Mouse (Mus musculus): ENCODE results near the gene Olfr921.

Olfr921 gene

DNA sequence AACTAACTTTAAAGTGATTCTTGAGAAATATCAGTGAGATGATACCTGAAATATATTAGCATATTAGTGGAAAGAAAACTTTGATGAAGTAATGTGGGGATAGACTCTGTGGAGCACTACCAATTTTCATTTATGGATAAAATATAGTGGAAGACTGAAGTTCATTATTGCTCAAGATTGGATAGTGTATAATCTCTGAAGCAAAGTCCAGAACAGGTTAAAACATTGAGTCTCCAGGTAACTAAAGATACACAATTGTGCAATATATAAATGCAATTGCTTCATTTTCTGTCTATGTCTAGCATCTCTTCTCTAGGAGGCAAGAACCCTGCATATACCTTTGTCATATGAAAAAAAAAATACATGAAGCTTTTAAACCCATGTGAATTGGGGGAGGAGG is at the start of gene Olfr921:
Gene Olfr921, plus strand, starts transcription at position 301 of the 400 bp plus-strand sequence.
- no peak for DNase-seq (ENCODE audit: low spot score in 2 of 2)

DNA sequence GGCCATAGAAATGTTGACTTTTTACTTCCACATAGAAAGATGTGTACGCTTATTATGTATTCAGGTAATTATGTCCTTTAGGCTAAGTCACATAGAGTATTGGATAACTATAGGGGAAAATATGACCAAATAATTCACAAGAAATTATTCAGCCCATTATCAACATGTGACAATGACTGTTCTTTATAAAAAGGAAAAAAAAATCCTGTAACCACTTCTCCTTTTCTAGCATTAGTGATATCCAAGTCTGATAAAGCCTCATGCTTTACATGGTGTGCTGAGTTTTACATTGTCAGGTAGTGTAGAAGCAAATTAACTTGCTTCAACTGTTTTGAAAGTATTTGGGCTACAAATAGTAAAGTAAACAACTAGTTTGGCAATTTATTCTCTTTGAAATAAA is 48.8 kb upstream of the Olfr921 start:
- DNase-seq (ENCODE audit: low spot score in 2 of 2), result no peak

DNA sequence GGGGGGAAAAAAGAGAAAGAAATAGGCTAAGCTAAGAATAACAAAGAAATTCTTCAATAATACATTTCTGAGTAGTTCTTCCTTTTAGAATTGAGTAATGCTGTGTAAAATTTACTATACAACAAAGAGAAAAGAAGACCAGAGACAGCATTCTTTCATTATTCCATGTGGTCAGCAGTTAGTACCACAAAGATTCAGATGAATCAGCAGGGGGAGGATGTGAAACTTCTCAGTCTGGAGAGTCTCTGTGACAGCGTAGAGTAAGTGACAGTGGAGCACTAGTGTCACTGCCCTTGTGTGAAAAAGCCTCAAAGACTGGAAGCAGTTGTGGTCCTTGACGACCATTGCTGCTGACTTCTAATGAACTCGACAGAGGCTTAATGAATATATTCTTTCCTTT is 44.6 kb upstream of the Olfr921 start:
- no peak for DNase-seq (ENCODE audit: low spot score in 2 of 2)

DNA sequence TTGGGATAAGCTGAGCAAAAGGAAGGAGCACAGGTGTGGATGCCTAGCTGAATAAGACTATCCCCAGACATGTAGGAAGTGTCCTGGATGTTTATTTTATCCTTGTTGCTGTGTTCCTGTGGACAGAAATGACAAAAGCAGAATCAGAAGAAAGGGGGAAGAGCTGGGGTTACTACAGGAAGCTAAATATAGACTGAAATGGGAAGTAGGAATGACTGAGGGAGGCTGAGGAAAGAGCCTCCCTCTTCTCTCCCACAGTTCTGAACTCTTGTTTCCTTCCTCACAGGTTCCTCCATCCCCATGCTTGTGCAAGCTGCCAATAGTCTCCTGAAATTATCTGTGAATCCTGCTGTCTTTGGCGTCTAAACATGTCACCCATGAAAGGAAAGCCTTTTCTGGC is 31.5 kb upstream of the Olfr921 start:
- no peak for DNase-seq (ENCODE audit: low spot score in 2 of 2)

DNA sequence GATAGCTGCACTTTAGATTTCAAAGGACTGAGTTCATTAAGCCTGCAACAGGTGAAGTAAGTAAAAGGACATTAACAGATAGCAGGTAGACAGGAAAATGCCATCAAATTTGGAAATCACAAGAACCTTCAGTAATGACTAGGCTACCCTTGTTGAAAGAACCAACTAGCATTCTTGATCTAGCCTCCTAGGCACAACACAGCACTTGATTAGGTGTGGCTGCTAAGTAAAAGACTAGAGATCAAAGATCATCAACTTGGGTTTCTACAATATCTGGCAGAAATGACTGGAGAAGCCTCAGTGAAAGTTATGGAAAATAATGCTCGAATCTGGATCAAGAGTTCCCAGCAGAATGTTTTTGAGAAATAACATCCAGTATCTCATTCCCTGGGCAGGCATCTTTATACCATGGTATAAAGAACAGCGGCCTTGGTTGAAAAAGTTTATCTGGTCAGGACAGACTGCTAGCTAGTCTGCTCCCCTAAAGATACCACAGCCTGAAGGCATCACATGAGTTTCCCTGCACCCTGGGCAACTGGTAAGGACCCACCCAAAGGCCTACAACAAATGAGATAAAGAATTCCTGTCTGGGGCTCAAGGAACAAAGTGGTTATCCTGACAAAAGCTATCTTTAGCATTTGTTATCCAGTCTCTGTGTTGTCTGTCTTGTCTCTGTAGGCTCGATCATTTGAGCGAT is 28.1 kb upstream of the Olfr921 start:
- DNase-seq (ENCODE audit: low spot score in 2 of 2), result no peak

DNA sequence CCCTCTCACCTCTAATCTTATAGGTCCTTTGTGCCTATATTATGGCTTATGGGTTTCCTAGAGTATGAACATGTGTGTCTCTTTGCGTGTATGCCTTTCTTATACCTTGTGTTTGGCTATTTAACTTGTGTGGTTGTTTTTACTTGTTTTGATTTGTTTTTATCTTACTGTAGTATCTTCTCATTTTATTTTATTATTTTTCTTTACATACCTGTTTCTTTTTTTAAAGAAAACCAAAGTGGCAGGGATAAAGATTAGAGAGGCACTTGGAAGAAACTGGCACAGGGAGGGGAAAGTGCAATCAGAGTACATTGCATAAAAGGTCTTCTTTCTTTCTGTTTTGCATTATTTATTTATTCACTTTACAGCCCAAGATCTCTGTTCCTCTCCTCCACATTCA is 20.9 kb upstream of the Olfr921 start, which contains the start of gene Olfr920:
Gene Olfr920, plus strand, starts transcription at position 301 of the 400 bp plus-strand sequence.
- DNase-seq (ENCODE audit: low spot score in 2 of 2), result no peak

DNA sequence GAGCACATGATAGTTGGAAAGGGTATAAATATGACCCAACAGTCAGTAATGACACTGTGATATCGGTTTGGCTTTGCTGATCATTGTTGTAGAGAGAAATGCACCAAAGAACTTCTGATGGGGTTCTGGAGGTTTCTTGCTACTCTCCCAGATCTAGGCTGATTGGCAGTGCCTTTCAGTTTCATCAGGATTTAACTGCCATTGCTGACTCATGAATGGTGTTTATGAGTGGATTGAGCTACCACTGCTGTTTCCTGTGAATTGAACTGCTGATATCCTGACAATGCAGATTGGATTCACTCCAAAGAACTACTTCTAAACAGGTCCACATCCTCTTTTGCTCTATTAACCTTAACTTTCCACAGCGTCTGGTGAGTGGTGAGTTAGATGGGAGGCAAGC is 19.8 kb downstream of the Olfr921 start:
- DNase-seq (ENCODE audit: low spot score in 2 of 2), result no peak

DNA sequence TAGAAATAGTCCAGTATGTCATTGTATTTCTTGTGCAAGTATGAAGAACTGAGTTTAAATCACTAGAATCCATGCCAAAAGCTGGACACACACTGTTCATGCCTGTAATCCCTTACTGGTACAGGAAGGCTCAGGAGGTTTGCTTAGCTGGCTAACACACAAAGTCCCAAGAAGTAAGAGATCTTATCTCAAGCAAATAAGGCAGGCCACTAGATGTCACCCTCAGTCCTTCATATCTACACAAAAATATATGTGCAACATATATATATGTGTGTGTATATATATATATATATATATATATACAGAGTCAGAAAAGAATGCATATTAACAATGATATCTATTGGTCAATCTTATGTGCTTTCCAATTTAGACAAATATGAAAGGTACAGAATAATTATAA is 32.8 kb downstream of the Olfr921 start:
- peak in 1 of 2 experiments; percentile 3 for DNase-seq (ENCODE audit: low spot score in 2 of 2)

DNA sequence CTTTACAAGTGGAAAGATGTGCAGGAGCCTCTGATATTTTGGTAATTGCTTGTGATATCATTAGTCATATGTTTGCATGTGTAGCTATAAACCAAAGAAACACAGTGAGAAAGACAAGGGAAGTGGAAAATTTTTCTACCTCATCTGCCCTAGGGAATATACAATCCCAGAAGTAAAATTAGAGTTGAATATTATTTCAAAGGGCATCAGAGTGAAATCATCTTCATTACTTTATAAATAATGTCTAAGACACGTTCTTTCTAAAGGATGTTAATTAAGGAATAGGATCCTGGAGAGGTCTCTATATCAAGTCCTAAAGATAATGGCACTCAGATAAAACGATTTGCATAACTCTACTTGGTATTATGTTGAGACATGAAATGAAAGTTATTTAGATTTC is 41.4 kb downstream of the Olfr921 start, which contains the start of gene Olfr922:
Gene Olfr922, plus strand, starts transcription at position 301 of the 400 bp plus-strand sequence.
- no peak for DNase-seq (ENCODE audit: low spot score in 2 of 2)

DNA sequence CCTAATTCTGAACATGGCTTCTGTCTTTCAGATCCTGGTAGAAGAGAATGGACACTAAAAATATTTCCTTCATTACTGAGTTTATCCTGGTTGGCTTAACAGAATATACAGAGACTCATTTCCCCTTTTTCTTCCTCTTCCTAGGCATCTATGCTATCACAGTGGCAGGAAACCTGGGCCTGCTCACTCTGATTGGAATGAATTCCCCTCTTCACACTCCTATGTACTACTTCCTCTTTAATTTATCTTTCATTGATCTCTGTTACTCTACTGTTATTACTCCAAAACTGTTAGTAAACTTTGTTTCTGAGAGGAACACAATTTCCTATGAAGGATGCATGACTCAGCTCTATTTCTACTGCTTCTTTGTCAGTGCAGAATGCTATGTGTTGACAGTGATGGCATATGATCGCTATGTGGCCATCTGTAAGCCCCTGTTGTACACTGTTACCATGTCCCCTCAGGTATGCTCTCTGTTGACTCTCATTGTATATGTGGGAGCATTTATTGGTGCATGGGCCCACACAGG is 42.7 kb downstream of the Olfr921 start:
- no peak for DNase-seq (ENCODE audit: low spot score in 2 of 2)

DNA sequence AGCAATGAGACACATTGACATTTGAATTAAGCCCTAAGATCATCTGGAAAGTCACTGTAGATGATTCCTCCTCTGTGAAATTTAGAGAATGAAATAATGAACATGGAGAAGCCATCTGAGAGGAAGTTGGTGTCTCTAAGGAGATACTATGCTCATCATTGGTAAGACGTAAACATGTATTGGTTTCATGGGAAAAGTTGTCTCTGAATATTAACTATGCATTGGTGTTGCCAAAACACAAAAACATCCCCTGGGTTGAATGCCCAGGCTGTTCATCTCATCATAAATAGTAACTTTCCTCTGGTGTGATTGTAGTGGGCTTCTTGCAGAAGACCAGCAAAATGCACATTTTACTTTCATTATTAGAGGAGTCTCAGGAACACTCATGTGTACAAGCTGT is 53.4 kb downstream of the Olfr921 start, which contains the start of gene Olfr923:
Gene Olfr923, plus strand, starts transcription at position 301 of the 400 bp plus-strand sequence.
- no peak for DNase-seq (ENCODE audit: low spot score in 2 of 2)

All from right cerebral cortex, postnatal 36 days (tissue).